Mouse (Mus musculus) lung, adult 2 months (tissue): Measurements from ENCODE around the gene Zscan5b. TPM values are rescaled to one million over a fixed set of nuclear protein-coding genes. Genes with fewer than 3 reads are reported as not detected.

Source experiments
- DNase-seq: peaks from one replicate; pipeline ENCODE4 v3.0.0; 2022
- H3K4me1 ChIP-seq: fragments of 200-500 bp; 2 replicates; pipeline ENCODE4 v1.6.1; 2011; ENCODE audit warnings: low read length; ENCODE audit not compliant: control insufficient read depth, insufficient read depth
- H3K4me3 ChIP-seq: fragments of 200-500 bp; replicated peaks from 2 replicates; pipeline ENCODE3; 2011; ENCODE audit warnings: low read depth, mild to moderate bottlenecking, control low read depth, low read length; ENCODE audit errors: extremely low read depth
- CTCF ChIP-seq: fragments of 200-500 bp; IDR thresholded peaks from 2 replicates; pipeline ENCODE4 v1.5.1; 2011; ENCODE audit warnings: mild to moderate bottlenecking, low read length, control low read depth; ENCODE audit not compliant: insufficient read depth
- POLR2A ChIP-seq: fragments of 200-500 bp; IDR thresholded peaks from 2 replicates; pipeline ENCODE4 v1.6.1; 2011; ENCODE audit warnings: low read depth, mild to moderate bottlenecking, control low read depth, low read length, borderline replicate concordance; ENCODE audit errors: extremely low read depth
- WGBS: fragments of 180-500 bp; shearing (Covaris S2); methylation state at CpG from one replicate; pipeline ENCODE4 v1.1.7; 2018; 5-methylcytosine and 5-hydroxymethylcytosine counted together
- polyA plus RNA-seq: library from polyadenylated mRNA; depleted of rRNA; stranded (reverse); fragments of >200 nt; gene quantifications from 2 replicates; pipeline ENCODE4 v1.2.3, GENCODE M21; 2012; rRNA removed

Gene Zscan5b
- polyA plus RNA-seq, 1 experiment = not detected

DNA sequence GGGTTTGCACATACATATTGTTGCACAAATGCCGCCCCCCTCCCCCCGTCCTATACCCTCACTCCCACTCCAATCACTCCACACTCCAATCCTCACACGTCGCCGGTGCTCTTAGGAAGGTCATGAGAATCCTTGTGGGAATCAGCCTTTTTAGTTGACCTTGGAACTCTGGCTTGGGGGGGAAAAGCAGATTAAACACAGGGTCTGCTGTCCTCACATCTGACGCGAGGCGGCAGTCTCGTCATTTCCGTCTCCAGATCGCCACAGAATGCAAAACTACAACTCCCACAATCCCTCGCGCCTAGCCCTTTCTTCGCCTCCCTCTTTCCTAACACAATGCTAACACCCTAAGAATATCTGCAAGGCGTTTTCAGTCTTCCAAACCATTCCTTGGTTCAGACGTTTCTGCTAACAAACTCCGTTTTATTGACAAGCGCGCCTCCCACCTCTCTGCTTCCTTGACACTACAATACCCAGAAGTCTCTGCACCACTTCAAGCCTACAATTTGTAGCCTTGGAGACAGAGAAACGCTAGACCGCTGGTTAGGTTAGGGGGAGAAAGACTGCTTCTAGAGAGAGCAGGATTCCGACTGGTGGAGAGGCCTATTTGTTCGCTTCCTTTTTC, 61.5 kb downstream of the Zscan5b start:
- peak; percentile 80 for DNase-seq
- TF ChIP-seq CTCF = peak; percentile 60; the same call in 1 of the 2 replicates
- TF ChIP-seq POLR2A = peak; percentile 79; the same call in 1 of the 2 replicates

DNA sequence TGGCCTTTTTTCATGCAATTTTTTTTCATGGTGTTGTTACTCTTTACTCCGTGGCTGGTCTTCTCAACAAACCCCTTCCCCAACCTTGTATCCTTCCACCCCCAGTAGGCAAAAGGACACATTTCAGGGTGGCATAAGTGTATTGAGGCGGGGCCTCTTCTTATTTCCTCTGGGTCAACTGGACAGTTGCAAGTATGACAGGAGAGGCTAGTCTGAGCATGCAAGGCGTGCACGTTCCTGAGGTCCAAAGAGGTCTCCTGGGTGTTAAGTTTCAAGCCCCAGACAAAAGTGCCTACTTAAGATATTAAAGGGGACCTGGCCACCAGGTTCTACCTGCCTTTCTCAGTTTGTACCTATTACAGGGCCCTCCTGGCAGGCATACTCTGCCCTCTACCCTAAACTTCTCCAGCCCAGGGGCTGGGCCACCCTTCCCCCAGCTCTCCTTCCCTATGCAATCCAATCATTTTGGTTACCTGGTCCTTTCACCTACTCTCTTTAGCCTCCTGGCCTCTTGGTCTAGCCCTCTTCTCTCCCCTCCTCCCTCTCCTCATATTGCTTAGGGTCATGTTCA, 62.4 kb downstream of the Zscan5b start:
- no peak overlapping the region for H3K4me3 ChIP-seq
- TF ChIP-seq POLR2A (no peak), CTCF (no peak)
- 79% methylated on average over 4 of the region's 4 CpGs for WGBS
- no peak for DNase-seq
- no peaks in the 10 kb centered on the region for H3K4me1 ChIP-seq

More for the DNA sequence above, 61.5 kb downstream of the Zscan5b start:
- H3K4me3 ChIP-seq = peak overlapping the region; percentile 100
- WGBS = 1% methylated on average over 23 of the region's 23 CpGs
- H3K4me1 ChIP-seq = no peaks in the 10 kb centered on the region

DNA sequence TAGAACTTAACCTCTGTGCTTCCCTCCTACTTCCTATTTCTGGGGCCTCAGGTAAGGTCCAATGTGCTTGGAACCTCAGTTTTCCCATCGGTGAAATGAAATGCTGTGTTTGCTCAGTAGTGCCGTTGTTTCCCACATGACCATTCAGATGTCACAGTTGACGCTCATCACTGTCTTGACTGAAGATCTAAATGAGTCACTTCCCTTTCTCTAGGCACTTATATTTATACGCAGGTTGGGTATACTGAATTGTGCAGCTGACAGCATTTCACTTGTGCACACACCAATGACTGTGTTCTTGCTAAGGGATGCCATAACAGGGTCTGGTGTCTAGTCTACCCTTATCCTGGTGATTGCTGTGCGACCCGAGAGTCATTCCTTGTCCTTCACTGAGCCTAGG, 63.3 kb downstream of the Zscan5b start:
- no peak for TF ChIP-seq CTCF
- no peak for TF ChIP-seq POLR2A

DNA sequence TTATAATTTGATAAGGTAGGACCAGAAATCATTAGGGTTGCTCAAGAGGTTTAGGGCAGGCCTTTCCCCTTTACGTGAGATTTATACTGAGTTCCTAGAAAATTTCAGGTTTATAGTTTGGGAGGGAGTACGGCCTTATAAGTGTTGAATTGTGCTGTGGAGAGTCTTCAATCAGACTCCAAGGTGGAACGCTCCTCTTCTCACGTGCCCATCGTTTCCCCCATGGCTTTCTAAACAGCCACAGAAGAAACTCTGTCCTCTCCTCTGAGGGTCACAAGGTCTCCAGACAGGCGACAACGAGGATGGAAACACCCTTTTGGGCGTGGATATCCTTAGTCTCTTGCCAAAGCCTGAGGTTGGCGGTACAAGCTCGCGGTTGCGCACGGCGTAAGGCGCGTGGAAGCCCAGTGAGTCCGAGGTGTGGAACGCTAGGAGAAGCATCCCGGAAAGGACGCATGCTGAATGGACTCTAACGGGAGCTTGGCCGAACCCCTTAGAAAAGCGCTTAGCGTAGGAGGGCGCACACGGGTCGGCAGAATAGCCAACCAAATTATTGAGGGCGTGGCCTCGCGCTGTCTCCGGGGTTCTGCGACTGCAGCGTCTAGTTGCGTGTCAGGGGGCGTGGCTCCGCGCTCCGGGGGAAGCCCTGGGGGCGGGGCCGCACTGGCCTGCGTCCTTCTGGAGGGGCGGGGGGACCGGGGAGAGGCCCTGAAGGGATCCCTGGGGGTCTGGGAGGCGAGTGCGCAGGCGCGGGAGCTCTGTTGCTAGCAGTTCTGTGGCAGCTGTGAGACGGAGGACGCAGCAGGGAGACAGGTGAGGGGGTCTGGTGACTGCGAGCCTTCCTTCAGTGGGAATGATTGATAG, 64.0 kb downstream of the Zscan5b start, which contains the start of gene Zfp667:
Gene Zfp667 (plus strand): TSS at position 738 of the 864 bp plus-strand sequence.
- TF ChIP-seq CTCF (no peak), POLR2A (peak; percentile 66; the same call in 1 of the 2 replicates)
- Histone ChIP-seq H3K4me3 (peak within 1 kb of the TSS; percentile 85), H3K4me1 (no peaks in the 10 kb centered on the region)
- DNase-seq = peak; percentile 95
- WGBS = 2% methylated on average over 49 of the region's 50 CpGs

More for the DNA sequence above, 63.3 kb downstream of the Zscan5b start:
- Histone ChIP-seq H3K4me3 (no peak overlapping the region), H3K4me1 (no peaks in the 10 kb centered on the region)
- WGBS = 73% methylated on average over 6 of the region's 6 CpGs
- DNase-seq = no peak

DNA sequence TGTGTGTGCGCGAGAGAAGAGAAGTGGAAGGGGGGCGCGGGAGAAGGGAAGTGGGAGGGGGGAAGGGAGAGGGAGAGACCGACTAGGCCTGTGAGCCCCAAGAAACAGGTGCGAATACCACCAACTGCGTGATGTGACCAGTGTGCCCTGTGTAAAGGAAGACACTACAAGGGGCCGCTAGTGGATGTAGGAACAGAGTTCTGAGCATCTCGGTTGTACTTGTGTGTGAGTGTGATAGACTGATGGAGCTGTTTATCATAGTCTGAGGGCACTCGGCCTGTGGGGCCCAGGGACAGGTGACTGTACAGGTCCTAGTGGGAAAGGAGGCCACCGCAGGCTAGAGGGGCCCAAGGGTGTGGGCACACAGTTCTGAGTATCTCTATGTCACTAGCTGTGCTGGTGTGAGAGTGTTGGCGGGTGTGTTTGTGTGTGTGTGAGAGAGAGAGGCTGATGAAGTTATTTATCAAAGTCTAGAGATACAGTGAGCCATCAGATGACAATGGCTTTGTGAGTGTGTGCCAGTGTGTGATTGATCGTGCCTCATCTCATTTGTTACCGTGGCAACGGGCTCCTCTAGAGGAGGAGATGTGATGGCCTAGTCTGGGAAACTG, 64.9 kb downstream of the Zscan5b start:
- no peak for DNase-seq
- WGBS = 24% methylated on average over 15 of the region's 15 CpGs
- H3K4me1 ChIP-seq = no peaks in the 10 kb centered on the region

More for the DNA sequence above, 64.9 kb downstream of the Zscan5b start:
- TF ChIP-seq CTCF (no peak), POLR2A (no peak)
- H3K4me3 ChIP-seq = peak overlapping the region; percentile 83

Other genes starting within 250 kb of the Zscan5b start
- gene Vmn1r65, start 211.3 kb upstream of the Zscan5b start, polyA plus RNA-seq = not detected in 2 replicates
- gene Nlrp4c, start 177.1 kb upstream of the Zscan5b start, polyA plus RNA-seq = not detected in 2 replicates
- gene Zfp787, start 66.3 kb upstream of the Zscan5b start, polyA plus RNA-seq = 38.4 and 44.0 TPM in 2 replicates
- gene Zfp444, start 50.1 kb upstream of the Zscan5b start, polyA plus RNA-seq = 35.2 and 36.7 TPM in 2 replicates
- not detected in 2 replicates for gene Galp, start 25.2 kb upstream of the Zscan5b start, polyA plus RNA-seq
- gene Epp13, start 30.4 kb downstream of the Zscan5b start, polyA plus RNA-seq = not detected in 2 replicates
- 0.45 and 1.1 TPM in 2 replicates for gene Zfp667, start 64.3 kb downstream of the Zscan5b start, polyA plus RNA-seq
- gene Zfp583, start 109.0 kb downstream of the Zscan5b start, polyA plus RNA-seq = 0.42 and 0.76 TPM in 2 replicates
- gene Gm3854, start 121.5 kb downstream of the Zscan5b start, polyA plus RNA-seq = 0.07 and 0.21 TPM in 2 replicates
- 0.35 and 0.59 TPM in 2 replicates for gene Zfp78, start 141.0 kb downstream of the Zscan5b start, polyA plus RNA-seq
- gene Zfp28, start 161.0 kb downstream of the Zscan5b start, polyA plus RNA-seq = 2.0 and 3.9 TPM in 2 replicates
- gene Smim17, start 176.4 kb downstream of the Zscan5b start, polyA plus RNA-seq = not detected in 2 replicates
- 0.03 TPM in 1 of 2 replicates, not detected in the other for gene Gm20715, start 188.0 kb downstream of the Zscan5b start, polyA plus RNA-seq
- not detected in 2 replicates for gene Olfr1344, start 216.4 kb downstream of the Zscan5b start, polyA plus RNA-seq
- not detected in 2 replicates for gene Olfr1336, start 233.9 kb downstream of the Zscan5b start, polyA plus RNA-seq
- not detected in 2 replicates for gene Olfr1346, start 244.8 kb downstream of the Zscan5b start, polyA plus RNA-seq